Mouse (Mus musculus): ENCODE measurements around the gene Haus5. TPM values are rescaled to one million over a fixed set of nuclear protein-coding genes. Genes with fewer than 3 reads are reported as not detected.

The Haus5 gene
- total RNA-seq, 2 experiments from 2014 or later: 4.0 to 5.7 TPM

Other genes with a start within 250 kb of the Haus5 start
- 1 to 10 TPM; 1.2 to 2.1 TPM for gene Hcst, start 245.1 kb downstream of the Haus5 start, total RNA-seq (2021)
- gene Nfkbid, start 243.3 kb downstream of the Haus5 start, total RNA-seq (2021): 1 to 10 TPM; 2.9 to 3.6 TPM
- 1,000 to 10,000 TPM; 1,238 to 1,418 TPM for gene Aplp1, start 219.5 kb downstream of the Haus5 start, total RNA-seq (2021)
- gene Kirrel2, start 207.3 kb downstream of the Haus5 start, total RNA-seq (2021): 10 to 100 TPM; 12.9 to 17.8 TPM
- under 1 TPM; 0.99 to 1.00 TPM for gene Nphs1, start 206.7 kb downstream of the Haus5 start, total RNA-seq (2021)
- gene Prodh2, start 171.4 kb downstream of the Haus5 start, total RNA-seq (2021): not detected
- 100 to 1,000 TPM; 156 to 209 TPM for gene Arhgap33, start 129.9 kb downstream of the Haus5 start, total RNA-seq (2021)
- gene Hspb6, start 112.8 kb downstream of the Haus5 start, total RNA-seq (2021): 1 to 10 TPM; 4.2 to 5.1 TPM
- gene Proser3, start 112.7 kb downstream of the Haus5 start, total RNA-seq (2021): 1 to 10 TPM; 2.8 to 4.5 TPM
- 10 to 100 TPM; 35.9 to 45.5 TPM for gene Lin37, start 105.2 kb downstream of the Haus5 start, total RNA-seq (2021)
- gene U2af1l4, start 101.7 kb downstream of the Haus5 start, total RNA-seq (2021): 10 to 100 TPM; 68.0 to 71.4 TPM
- 1 to 10 TPM; 3.6 to 9.3 TPM for gene Gm49396, start 101.7 kb downstream of the Haus5 start, total RNA-seq (2021)
- 10 to 100 TPM; 79.8 to 85.1 TPM for gene Psenen, start 101.4 kb downstream of the Haus5 start, total RNA-seq (2021)
- gene Igflr1, start 99.6 kb downstream of the Haus5 start, total RNA-seq (2021): 1 to 10 TPM; 1.8 to 4.5 TPM
- gene Kmt2b, start 76.3 kb downstream of the Haus5 start, total RNA-seq (2021): 10 to 100 TPM; 41.3 to 62.2 TPM
- not detected for gene Zbtb32, start 66.1 kb downstream of the Haus5 start, total RNA-seq (2021)
- gene Upk1a, start 52.1 kb downstream of the Haus5 start, total RNA-seq (2021): under 1 TPM in 1 of 2 experiments, not detected in 1; 0.36 TPM
- gene Cox6b1, start 38.8 kb downstream of the Haus5 start, total RNA-seq (2021): 100 to 1,000 TPM; 561 to 663 TPM
- gene Etv2, start 29.1 kb downstream of the Haus5 start, total RNA-seq (2021): not detected
- gene Rbm42, start 14.7 kb downstream of the Haus5 start, total RNA-seq (2021): 10 to 100 TPM; 67.4 to 74.4 TPM
- not detected for gene Pmis2, start 6.6 kb upstream of the Haus5 start, total RNA-seq (2021)
- gene 2200002J24Rik, start 33.9 kb upstream of the Haus5 start, total RNA-seq (2021): not detected
- under 1 TPM; 0.23 to 0.47 TPM for gene Atp4a, start 47.2 kb upstream of the Haus5 start, total RNA-seq (2021)
- gene Tmem147, start 64.5 kb upstream of the Haus5 start, total RNA-seq (2021): 100 to 1,000 TPM; 114 to 115 TPM
- gene Gapdhs, start 78.7 kb upstream of the Haus5 start, total RNA-seq (2021): under 1 TPM in 1 of 2 experiments, not detected in 1; 0.35 TPM
- gene Sbsn, start 86.5 kb upstream of the Haus5 start, total RNA-seq (2021): 1 to 10 TPM; 5.5 to 7.9 TPM
- gene Dmkn, start 98.8 kb upstream of the Haus5 start, total RNA-seq (2021): 1 to 10 TPM; 2.6 to 3.6 TPM
- not detected for gene Krtdap, start 122.9 kb upstream of the Haus5 start, total RNA-seq (2021)
- not detected for gene Ffar2, start 158.8 kb upstream of the Haus5 start, total RNA-seq (2021)
- gene Ffar3, start 191.2 kb upstream of the Haus5 start, total RNA-seq (2021): not detected
- gene Ffar1, start 196.6 kb upstream of the Haus5 start, total RNA-seq (2021): not detected
- not detected for gene Cd22, start 215.3 kb upstream of the Haus5 start, total RNA-seq (2021)
- gene Mag, start 249.9 kb upstream of the Haus5 start, total RNA-seq (2021): 100 to 1,000 TPM; 137 to 247 TPM